Mouse (Mus musculus) heart, embryonic 12.5 days (tissue): ENCODE measurements around the gene Tcp1. TPM values are rescaled to one million over a fixed set of nuclear protein-coding genes. Genes with fewer than 3 reads are reported as not detected.

Experiments
- ATAC-seq: fragments of 200-750 bp; cut with Nextera tagmentation; 2 replicates; pipeline ENCODE4 v1.8.0; 2017; ENCODE audit warnings: moderate TSS enrichment, moderate library complexity; ENCODE audit not compliant: insufficient number of reproducible peaks, low FRiP score
- H3K27ac ChIP-seq: fragments of 300-500 bp; sonication (generic); 2 replicates; pipeline ENCODE4 v1.5.1; 2016; ENCODE audit warnings: mild to moderate bottlenecking, moderate library complexity; ENCODE audit not compliant: poor library complexity, severe bottlenecking
- H3K27me3 ChIP-seq: fragments of 300-500 bp; sonication (generic); replicated peaks from 2 replicates; pipeline ENCODE4 v1.6.1; 2016; ENCODE audit warnings: mild to moderate bottlenecking, moderate library complexity
- H3K36me3 ChIP-seq: fragments of 300-500 bp; sonication (generic); 2 replicates; pipeline ENCODE4 v1.6.1; 2016; ENCODE audit warnings: mild to moderate bottlenecking, moderate library complexity
- H3K4me1 ChIP-seq: fragments of 300-500 bp; sonication (generic); replicated peaks from 2 replicates; pipeline ENCODE4 v1.6.1; 2016; ENCODE audit warnings: mild to moderate bottlenecking
- H3K4me2 ChIP-seq: fragments of 300-500 bp; sonication (generic); 2 replicates; pipeline ENCODE4 v1.6.1; 2016; ENCODE audit warnings: mild to moderate bottlenecking, moderate library complexity
- H3K4me3 ChIP-seq: fragments of 300-500 bp; sonication (generic); 2 replicates; pipeline ENCODE4 v1.5.1; 2016; ENCODE audit warnings: mild to moderate bottlenecking
- H3K9ac ChIP-seq: fragments of 300-500 bp; sonication (generic); 2 replicates; pipeline ENCODE4 v1.6.1; 2016; ENCODE audit warnings: mild to moderate bottlenecking, moderate library complexity
- H3K9me3 ChIP-seq: fragments of 300-500 bp; sonication (generic); replicated peaks from 2 replicates; pipeline ENCODE4 v1.6.1; 2016; ENCODE audit warnings: mild to moderate bottlenecking, moderate library complexity
- WGBS: fragments of 180-500 bp; shearing (Covaris S2); methylation state at CpG from one replicate; pipeline ENCODE4 v1.1.7; 2016; 5-methylcytosine and 5-hydroxymethylcytosine counted together
- polyA plus RNA-seq: library from polyadenylated mRNA; unstranded; fragments of >200 nt; fragmentation: Nextera tagmentation; extraction: Ambion mirVana; gene quantifications from 2 replicates; pipeline ENCODE4 v1.2.1, GENCODE M21; 2016

Gene Tcp1
- 410 and 430 TPM in 2 replicates for polyA plus RNA-seq

- under 1% methylated on average over 18 of the region's 18 CpGs for WGBS
- peak within 1 kb of the TSS; percentile 89 for H3K27ac ChIP-seq
- no peaks in the 10 kb centered on the region for H3K9me3 ChIP-seq
- H3K36me3 ChIP-seq: peaks cover 55% of the 10 kb centered on the region
- H3K27me3 ChIP-seq: no peaks in the 10 kb centered on the region
- ATAC-seq: no peak
- peaks cover 3% of the 10 kb centered on the region; the same call in 1 of the 2 replicates for H3K4me1 ChIP-seq
- H3K4me2 ChIP-seq: peak within 1 kb of the TSS; percentile 80
- peak within 1 kb of the TSS; percentile 88 for H3K4me3 ChIP-seq
- peak within 1 kb of the TSS; percentile 97 for H3K9ac ChIP-seq
Observed at GRCm38 (mm10) chr17:12915488-12915880, at the start of gene Tcp1. Gene Tcp1, plus strand, starts transcription at chr17:12915701.

DNA sequence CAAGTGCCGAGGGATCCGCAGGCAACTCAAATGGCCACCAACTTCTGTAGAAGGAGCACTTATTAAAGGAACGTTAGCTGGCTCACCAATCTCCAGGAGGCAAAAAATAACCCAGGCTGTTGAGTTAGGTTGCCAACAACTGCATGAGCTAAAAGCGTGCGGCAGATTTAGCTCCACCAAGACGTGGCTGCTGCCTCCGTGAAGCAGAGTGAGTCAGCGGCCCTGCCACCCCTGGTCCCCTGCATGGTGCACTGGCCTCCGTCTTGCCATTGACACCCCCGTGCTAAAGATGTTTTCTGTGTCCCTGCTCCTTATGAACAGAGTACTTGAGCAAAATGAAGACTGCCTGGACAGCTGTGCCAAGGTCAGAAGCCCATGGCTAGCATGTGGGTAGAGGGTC lies 48.6 kb upstream of the Tcp1 start:
- H3K4me2 ChIP-seq: no peak overlapping the region
- H3K36me3 ChIP-seq: no peaks in the 10 kb centered on the region
- no peak overlapping the region for H3K9ac ChIP-seq
- ATAC-seq: no peak
- H3K27me3 ChIP-seq: peaks cover 14% of the 10 kb centered on the region
- 48% methylated on average over 10 of the region's 10 CpGs for WGBS
- no peak overlapping the region for H3K4me3 ChIP-seq
- H3K9me3 ChIP-seq: no peaks in the 10 kb centered on the region
- no peak overlapping the region for H3K27ac ChIP-seq
- H3K4me1 ChIP-seq: peaks cover 22% of the 10 kb centered on the region

DNA sequence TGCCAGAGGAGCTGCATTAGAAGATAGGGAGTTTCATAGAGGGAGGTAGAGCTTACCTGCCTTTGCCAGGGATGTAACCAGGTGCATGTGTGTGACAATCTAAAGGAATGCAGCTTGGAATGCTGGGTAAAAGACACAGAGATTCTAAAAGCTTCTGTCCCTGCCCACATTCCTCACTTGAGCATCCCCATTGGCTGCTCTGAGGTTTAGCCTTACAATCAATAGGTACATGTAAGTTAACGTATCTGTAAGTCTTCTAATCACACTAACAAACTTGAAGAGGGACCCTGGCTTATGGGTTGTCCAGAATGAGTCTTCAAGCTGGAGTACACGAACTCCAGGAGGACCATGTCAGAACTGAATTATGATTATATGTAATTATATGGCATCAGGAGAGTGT lies 47.5 kb upstream of the Tcp1 start, which contains the start of gene Mas1:
Gene Mas1, minus strand, starts transcription at position 101 of the 400 bp plus-strand sequence.
- WGBS: 35% methylated on average over 2 of the region's 2 CpGs
- peak within 1 kb of the TSS; percentile 23; the same call in 1 of the 2 replicates for H3K4me2 ChIP-seq

GRCm38 (mm10) chr17:12868640-12869039 lies 46.9 kb upstream of the Tcp1 start:
- Histone ChIP-seq H3K27me3 (peaks cover 21% of the 10 kb centered on the region), H3K36me3 (no peaks in the 10 kb centered on the region), H3K4me1 (peaks cover 25% of the 10 kb centered on the region), H3K9ac (no peak overlapping the region), H3K27ac (peak overlapping the region; percentile 31; the same call in 1 of the 2 replicates), H3K4me2 (peak overlapping the region; percentile 23; the same call in 1 of the 2 replicates), H3K4me3 (no peak overlapping the region), H3K9me3 (no peaks in the 10 kb centered on the region)
- no peak for ATAC-seq
- 6% methylated on average over 4 of the region's 4 CpGs for WGBS

More for the DNA sequence above, 47.5 kb upstream of the Tcp1 start, which contains the start of gene Mas1:
- peak within 1 kb of the TSS; percentile 31; the same call in 1 of the 2 replicates for H3K27ac ChIP-seq
- H3K27me3 ChIP-seq: peaks cover 21% of the 10 kb centered on the region
- no peak within 1 kb of the TSS for H3K4me3 ChIP-seq
- H3K36me3 ChIP-seq: no peaks in the 10 kb centered on the region
- no peaks in the 10 kb centered on the region for H3K9me3 ChIP-seq
- ATAC-seq: no peak
- no peak within 1 kb of the TSS for H3K9ac ChIP-seq
- H3K4me1 ChIP-seq: peaks cover 22% of the 10 kb centered on the region

- H3K36me3 ChIP-seq: no peaks in the 10 kb centered on the region
- H3K27ac ChIP-seq: no peak overlapping the region
- H3K4me1 ChIP-seq: peaks cover 19% of the 10 kb centered on the region
- no peak overlapping the region for H3K4me2 ChIP-seq
- H3K27me3 ChIP-seq: peaks cover 21% of the 10 kb centered on the region
- ATAC-seq: no peak
- no peak overlapping the region for H3K9ac ChIP-seq
- H3K4me3 ChIP-seq: no peak overlapping the region
- H3K9me3 ChIP-seq: no peaks in the 10 kb centered on the region
- WGBS: 69% methylated on average over 16 of the region's 16 CpGs
Observed at GRCm38 (mm10) chr17:12872275-12873028, 43.0 kb upstream of the Tcp1 start.

DNA sequence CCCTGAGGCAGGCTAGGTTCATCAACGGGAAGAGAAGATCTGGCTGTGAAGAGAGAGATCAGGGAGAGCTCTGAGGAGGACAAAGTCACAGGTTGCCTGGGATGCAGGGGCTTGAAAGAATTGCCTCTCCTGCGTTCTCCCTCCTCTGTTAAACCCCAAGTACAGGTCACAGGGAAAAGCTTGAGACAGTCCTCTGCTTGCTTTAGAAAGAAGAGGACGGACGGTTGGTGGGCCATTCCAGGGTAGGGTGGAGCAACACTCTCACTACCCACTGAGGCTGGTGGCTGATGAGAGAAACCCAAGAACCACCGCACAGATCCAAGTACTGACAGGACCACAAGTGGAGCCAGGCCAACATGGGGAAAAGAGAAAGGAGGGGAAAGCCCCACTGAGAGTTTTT lies 39.8 kb upstream of the Tcp1 start, which contains the start of gene Mrgprh:
Gene Mrgprh, plus strand, starts transcription at position 301 of the 400 bp plus-strand sequence.
- Histone ChIP-seq H3K9ac (no peak within 1 kb of the TSS), H3K27me3 (peaks cover 21% of the 10 kb centered on the region; the same call in 1 of the 2 replicates), H3K4me1 (peaks cover 3% of the 10 kb centered on the region), H3K27ac (no peak within 1 kb of the TSS), H3K9me3 (no peaks in the 10 kb centered on the region), H3K4me2 (no peak within 1 kb of the TSS), H3K36me3 (no peaks in the 10 kb centered on the region), H3K4me3 (no peak within 1 kb of the TSS)
- WGBS: 72% methylated on average over 5 of the region's 5 CpGs
- no peak for ATAC-seq

GRCm38 (mm10) chr17:12880178-12880577 lies 35.3 kb upstream of the Tcp1 start:
- no peak for ATAC-seq
- H3K9ac ChIP-seq: 0 out of 2 replicates have a peak overlapping the region, but pooled peaks have one; percentile 52
- H3K36me3 ChIP-seq: no peaks in the 10 kb centered on the region
- H3K27me3 ChIP-seq: no peaks in the 10 kb centered on the region
- 2% methylated on average over 14 of the region's 14 CpGs for WGBS
- peak overlapping the region; percentile 64 for H3K4me2 ChIP-seq
- H3K4me3 ChIP-seq: peak overlapping the region; percentile 24
- H3K27ac ChIP-seq: no peak overlapping the region
- H3K9me3 ChIP-seq: no peaks in the 10 kb centered on the region
- H3K4me1 ChIP-seq: no peaks in the 10 kb centered on the region

GRCm38 (mm10) chr17:12881216-12881615 lies 34.3 kb upstream of the Tcp1 start:
- Histone ChIP-seq H3K4me2 (no peak overlapping the region), H3K9me3 (no peaks in the 10 kb centered on the region), H3K27ac (no peak overlapping the region), H3K4me3 (no peak overlapping the region), H3K27me3 (no peaks in the 10 kb centered on the region), H3K36me3 (no peaks in the 10 kb centered on the region), H3K9ac (no peak overlapping the region), H3K4me1 (no peaks in the 10 kb centered on the region)
- ATAC-seq: no peak
- WGBS: 95% methylated on average over 1 of the region's 1 CpGs

DNA sequence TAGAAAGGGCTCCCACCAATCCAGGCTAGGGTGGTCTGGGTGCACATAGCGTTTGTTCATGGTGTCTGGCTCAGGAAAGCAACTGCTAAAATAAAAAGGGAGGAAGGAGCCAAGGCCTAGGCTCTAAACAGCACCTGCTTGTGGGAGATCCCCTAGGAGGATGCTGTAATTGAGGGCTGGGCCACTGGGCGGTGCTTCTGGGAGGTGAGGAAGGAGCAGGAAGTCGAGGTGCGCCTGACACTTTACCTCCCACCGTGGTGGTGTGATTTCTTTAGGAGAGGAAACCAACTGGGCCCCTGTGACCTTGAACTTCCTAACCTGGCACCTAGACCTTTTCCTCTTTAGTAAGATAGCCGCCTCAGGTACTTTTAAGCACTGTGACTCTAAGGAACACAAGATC lies 28.9 kb upstream of the Tcp1 start:
- WGBS: 43% methylated on average over 6 of the region's 6 CpGs
- Histone ChIP-seq H3K4me2 (no peak overlapping the region), H3K4me3 (no peak overlapping the region), H3K9me3 (no peaks in the 10 kb centered on the region), H3K27ac (no peak overlapping the region), H3K9ac (no peak overlapping the region), H3K36me3 (peaks cover 6% of the 10 kb centered on the region; the same call in 1 of the 2 replicates), H3K4me1 (peaks cover 12% of the 10 kb centered on the region), H3K27me3 (no peaks in the 10 kb centered on the region)
- ATAC-seq: no peak

DNA sequence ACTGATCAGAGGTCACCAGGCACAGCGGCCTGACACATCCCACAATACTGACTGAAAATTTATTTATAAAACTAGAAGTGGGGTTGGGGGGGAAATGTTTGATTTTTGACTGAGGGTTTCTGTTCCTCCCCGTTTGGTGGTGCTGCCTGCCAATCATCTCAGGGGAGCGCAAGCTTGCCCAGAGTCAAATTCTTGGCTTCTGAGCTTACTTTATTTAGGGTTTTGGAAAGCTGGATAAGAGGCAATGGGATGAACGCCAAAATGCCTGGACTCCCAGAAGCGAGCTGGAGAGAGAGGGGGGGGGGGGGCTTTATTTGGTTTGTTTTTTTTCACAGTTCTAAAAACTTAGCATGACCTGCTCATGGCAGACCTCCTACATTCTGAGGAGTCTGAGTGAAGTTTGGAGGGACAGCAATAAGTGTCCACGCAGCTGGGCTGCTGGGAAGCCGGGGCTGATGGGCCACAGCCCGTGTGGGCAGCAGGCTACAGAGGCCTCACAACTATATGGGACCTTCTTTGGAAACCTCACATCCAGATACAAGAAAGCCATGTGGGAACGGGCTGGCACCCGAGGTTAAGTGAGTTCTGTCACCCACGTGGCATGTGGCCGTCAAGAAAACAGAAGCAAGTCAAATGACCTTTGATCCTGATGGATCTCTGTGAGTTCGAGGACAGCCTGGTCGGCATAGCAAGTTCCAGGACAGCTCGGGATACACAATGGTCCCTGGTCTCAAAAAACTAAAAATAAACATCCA lies 28.3 kb upstream of the Tcp1 start:
- no peak overlapping the region for H3K27ac ChIP-seq
- no peak overlapping the region for H3K4me2 ChIP-seq
- no peak overlapping the region for H3K4me3 ChIP-seq
- WGBS: 73% methylated on average over 15 of the region's 15 CpGs
- H3K4me1 ChIP-seq: peaks cover 18% of the 10 kb centered on the region
- H3K27me3 ChIP-seq: no peaks in the 10 kb centered on the region
- no peak overlapping the region for H3K9ac ChIP-seq
- no peaks in the 10 kb centered on the region for H3K9me3 ChIP-seq
- ATAC-seq: no peak
- peaks cover 6% of the 10 kb centered on the region; the same call in 1 of the 2 replicates for H3K36me3 ChIP-seq

GRCm38 (mm10) chr17:12891054-12891453 lies 24.4 kb upstream of the Tcp1 start:
- Histone ChIP-seq H3K4me3 (no peak overlapping the region), H3K36me3 (peaks cover 23% of the 10 kb centered on the region), H3K27ac (no peak overlapping the region), H3K4me1 (peaks cover 18% of the 10 kb centered on the region), H3K9ac (no peak overlapping the region), H3K4me2 (no peak overlapping the region), H3K27me3 (no peaks in the 10 kb centered on the region), H3K9me3 (no peaks in the 10 kb centered on the region)
- no peak for ATAC-seq
- WGBS: 83% methylated on average over 4 of the region's 4 CpGs
